Mouse (Mus musculus): ENCODE results near the gene Onecut3. TPM values are rescaled to one million over a fixed set of nuclear protein-coding genes. Genes with fewer than 3 reads are reported as not detected.

Gene Onecut3
- total RNA-seq, 2 experiments from 2014 or later, result not detected

DNA sequence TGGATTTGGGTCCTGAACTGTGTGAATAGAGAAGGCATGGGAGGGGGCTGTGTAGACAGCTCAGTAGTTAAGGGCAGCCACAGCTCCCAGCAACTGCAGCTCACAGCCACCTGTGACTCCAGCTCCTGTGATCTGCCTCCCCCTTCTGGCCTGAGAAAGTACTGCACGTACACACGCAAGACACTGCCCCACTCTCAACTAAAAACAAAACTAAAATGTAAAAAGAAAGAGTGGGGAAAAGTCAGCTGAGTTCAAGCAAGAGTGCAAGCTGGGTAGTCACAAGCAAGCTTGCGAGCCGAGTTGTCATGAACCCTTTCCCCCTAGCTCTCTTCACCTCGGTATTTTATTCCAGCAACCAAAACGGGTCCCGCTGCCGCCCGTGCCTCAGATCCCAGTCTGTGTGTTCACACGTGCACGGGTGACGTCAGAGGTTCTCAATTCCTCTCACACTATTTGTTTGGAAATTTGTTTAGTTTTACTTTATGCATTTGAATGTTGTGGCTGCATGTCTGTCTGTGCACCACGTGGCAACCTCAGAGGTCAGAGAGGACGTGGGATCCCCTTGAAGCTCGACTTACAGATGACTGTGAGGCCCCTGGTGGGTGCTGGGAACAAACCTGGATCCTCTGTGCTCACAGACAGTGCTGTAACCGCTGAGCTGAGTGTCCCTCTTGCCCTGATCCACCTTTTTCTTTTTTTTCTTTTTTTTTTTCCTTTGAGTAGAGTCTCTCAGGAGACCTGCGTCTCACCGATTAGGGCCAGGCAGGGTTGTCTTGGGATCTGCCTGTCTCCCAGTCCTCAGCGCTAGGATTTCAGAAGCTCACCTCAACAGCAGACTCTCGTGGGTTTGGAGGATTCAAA lies 15.0 kb downstream of the Onecut3 start:
- TF ChIP-seq CTCF (IDR thresholded peaks at IDR 0.05), result peak; percentile 97
- DNase-seq, result peak; percentile 82
- intact Hi-C loops (cut with DNase I), result loop anchor here (5.0 to 10.0 kb wide), 2 partner anchors 43 to 135 kb away; no protein-coding TSS in a partner anchor
- Histone ChIP-seq H3K27ac (peak overlapping the region; percentile 52), H3K4me3 (peak overlapping the region; percentile 75)

DNA sequence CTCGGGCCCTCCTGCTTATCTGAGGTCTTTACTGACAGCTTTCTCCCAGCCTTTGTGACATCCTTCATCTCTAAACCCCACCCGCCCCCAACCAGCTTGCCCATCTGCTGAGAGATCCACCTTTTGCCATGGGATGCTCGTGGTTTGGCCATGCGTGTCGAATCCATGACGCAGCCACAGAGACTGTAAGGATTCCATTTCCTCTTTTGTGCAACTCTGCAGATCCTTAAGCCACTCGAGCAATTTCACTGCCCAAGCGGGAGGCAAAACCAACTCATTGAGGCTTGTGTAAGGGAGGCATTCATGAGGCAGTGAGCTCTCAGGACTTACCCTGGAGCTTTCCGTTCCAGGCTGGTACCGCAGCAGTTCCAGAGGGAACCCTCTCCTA lies 15.6 kb downstream of the Onecut3 start:
- no peak for DNase-seq
- intact Hi-C loops (cut with DNase I), result loop anchor here (5.0 kb wide), 1 partner anchor 42 kb away; no protein-coding TSS in a partner anchor
- H3K27ac ChIP-seq, result no peak overlapping the region
- TF ChIP-seq CTCF (IDR thresholded peaks at IDR 0.05), result no peak
- H3K4me3 ChIP-seq, result no peak overlapping the region

DNA sequence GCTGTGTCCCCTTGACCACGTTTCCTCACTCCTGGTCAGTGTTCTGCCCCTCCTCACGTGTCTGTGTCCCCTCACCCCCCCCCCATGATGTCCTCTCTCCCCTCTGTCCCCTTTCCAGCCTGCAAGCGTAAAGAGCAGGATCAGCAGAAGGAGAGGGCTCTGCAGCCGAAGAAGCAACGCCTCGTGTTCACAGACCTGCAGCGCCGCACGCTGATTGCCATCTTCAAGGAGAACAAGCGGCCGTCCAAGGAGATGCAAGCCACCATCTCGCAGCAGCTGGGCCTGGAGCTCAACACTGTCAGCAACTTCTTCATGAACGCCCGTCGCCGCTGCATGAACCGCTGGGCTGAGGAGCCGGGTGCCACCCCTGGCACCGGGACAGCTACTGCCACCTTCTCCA lies 19.1 kb downstream of the Onecut3 start:
- intact Hi-C loops (cut with DNase I), result loop anchor here (5.0 kb wide), 1 partner anchor 39 kb away; no protein-coding TSS in a partner anchor
- DNase-seq, result no peak
- Histone ChIP-seq H3K27ac (no peak overlapping the region), H3K4me3 (no peak overlapping the region)
- TF ChIP-seq CTCF (IDR thresholded peaks at IDR 0.05), result no peak

DNA sequence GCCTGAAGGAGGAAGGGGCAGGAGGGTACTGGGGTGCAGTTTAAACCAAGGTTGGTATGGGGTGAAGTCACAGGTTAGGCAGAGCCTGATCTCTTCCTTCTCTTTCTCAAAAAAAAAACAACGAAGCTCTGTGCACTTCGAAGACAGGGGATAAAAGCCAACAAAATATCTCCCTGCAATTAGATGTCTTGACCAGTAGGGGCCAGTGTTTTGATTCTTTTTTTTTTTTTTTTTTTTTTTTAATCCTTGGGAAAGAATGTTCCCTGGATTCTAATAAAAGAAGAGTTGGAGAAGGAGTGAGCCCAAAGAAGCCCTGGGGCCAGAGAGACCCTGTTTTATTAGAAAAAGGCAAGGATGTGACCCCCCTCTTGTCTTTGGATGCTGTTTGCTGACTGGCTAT lies 24.7 kb downstream of the Onecut3 start:
- H3K27ac ChIP-seq, result no peak overlapping the region
- DNase-seq, result no peak
- TF ChIP-seq CTCF (IDR thresholded peaks at IDR 0.05), result peak; percentile 50
- intact Hi-C loops (cut with DNase I), result no loop called here
- no peak overlapping the region for H3K4me3 ChIP-seq

DNA sequence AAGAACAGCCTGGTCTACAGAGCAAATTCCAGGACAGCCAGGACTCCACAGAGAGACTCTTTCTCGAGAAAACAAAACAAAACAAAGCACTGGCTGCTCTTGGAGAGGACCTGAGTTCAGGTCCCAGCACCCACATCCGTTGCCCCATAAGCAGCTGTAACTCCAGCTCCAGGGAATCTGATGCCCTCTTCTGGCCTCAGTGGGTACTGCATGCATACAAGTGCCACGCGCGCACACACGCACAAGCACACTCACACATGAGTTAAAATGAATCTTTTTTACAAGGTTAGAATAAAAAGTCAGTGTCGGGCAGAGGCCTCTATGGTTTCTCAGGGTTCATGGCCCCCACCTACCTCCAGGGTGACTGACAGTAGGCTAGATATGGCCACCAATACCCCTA lies 28.7 kb downstream of the Onecut3 start:
- intact Hi-C loops (cut with DNase I), result no loop called here
- H3K27ac ChIP-seq, result no peak overlapping the region
- no peak for DNase-seq
- no peak overlapping the region for H3K4me3 ChIP-seq
- peak; percentile 44 for TF ChIP-seq CTCF (IDR thresholded peaks at IDR 0.05)

DNA sequence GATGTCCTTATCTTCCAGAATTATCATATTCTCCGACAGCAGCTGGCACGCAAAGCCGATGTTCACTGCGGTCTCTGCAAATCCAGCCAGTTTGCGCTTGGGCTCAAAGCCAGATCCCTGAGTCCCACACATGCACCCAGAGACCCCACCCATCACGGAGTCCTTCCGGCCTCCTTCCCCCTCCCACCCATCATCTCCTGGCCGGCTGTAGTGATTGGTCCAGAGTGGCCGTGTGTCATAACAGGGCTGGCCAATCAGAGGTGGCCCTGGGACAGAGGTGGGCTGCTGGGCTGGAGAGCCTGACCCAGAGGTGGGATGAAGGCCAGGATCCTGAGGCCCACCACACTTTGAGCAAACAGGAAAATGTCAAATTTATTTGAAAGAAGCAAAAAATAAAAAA lies 31.5 kb downstream of the Onecut3 start:
- TF ChIP-seq CTCF (IDR thresholded peaks at IDR 0.05), result no peak
- Histone ChIP-seq H3K4me3 (no peak overlapping the region), H3K27ac (no peak overlapping the region)
- DNase-seq, result no peak
- intact Hi-C loops (cut with DNase I), result no loop called here

DNA sequence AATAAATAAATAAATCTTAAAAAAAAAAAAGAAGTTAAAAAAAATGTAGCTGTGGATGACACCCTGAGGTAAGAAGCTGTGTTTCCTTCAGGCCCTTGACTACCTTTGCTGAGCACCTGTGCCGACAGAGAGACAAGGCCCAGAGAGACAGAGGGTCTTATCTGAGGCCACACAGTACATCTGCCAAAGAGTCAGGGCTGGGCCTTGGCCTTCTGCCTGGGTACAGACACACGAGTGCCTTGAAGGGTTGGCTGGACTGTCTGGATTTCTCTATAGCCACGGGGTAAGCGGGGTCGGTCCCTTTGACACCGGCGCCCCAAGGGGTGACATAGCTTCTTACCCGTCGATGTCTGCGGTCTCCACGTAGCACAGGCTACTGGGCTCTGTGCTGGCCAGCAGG lies 38.1 kb downstream of the Onecut3 start:
- intact Hi-C loops (cut with DNase I), result no loop called here
- H3K27ac ChIP-seq, result no peak overlapping the region
- no peak overlapping the region for H3K4me3 ChIP-seq
- no peak for DNase-seq
- TF ChIP-seq CTCF (IDR thresholded peaks at IDR 0.05), result no peak

DNA sequence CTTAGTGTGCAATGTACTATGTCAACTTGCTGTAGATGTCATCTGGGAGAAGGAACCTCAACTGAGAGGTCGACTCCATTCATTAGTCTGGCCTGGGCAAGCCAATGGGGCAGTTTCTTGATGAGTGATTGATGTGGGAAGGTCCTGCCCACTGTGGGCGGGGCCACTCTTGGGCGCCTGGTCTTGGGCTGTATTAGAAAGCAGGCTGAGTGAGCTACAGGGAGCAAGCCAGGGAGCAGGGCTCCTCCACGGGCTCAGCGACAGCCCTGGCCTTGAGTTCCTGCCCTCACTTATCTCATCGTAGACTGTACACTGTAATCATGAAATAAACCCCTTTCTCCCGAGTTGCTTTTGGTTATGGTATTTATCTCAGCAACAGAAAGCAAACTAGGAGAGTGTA lies 39.1 kb downstream of the Onecut3 start:
- intact Hi-C loops (cut with DNase I), result no loop called here
- DNase-seq, result no peak
- Histone ChIP-seq H3K27ac (no peak overlapping the region), H3K4me3 (no peak overlapping the region)
- no peak for TF ChIP-seq CTCF (IDR thresholded peaks at IDR 0.05)

DNA sequence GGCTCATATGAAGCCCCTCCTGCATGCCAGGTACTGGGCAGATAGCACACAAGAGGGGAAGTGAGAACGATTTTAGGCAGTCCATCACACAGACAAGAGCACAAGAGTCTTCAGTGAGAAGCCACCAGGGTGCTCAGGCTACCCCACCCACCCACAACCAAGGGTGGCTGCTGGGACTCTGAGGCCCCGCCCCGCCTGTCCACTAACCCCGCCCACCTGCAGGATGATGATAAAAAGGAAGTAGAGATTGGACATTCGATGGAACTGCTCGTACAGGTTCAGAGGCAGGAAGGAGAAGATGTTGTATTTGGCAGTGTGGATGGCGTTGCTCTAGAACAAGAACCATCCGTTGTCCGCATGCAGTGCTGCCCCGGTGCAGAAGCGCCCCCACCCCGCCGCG lies 40.4 kb downstream of the Onecut3 start:
- TF ChIP-seq CTCF (IDR thresholded peaks at IDR 0.05), result no peak
- intact Hi-C loops (cut with DNase I), result no loop called here
- no peak overlapping the region for H3K27ac ChIP-seq
- no peak for DNase-seq
- H3K4me3 ChIP-seq, result no peak overlapping the region

DNA sequence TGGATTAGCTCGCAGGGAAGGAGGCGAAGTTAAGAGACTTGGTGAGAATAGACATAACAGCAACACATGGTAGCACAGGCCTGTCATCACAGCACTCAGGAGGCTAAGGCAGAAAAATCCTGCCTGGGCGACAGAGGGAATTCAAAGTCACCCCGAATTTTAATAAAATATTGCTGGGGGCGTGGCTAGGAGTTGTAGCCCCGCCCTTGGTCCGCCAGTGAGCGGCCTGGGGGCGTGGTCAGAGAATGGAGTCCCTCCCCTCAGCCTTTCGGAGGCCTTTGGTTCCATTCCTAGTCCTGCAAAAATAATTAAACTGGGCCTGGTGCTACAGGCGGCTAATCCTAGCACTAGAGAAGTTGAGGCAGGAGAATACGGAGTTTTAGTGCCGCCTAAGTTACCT lies 41.1 kb downstream of the Onecut3 start:
- intact Hi-C loops (cut with DNase I), result no loop called here
- no peak for DNase-seq
- TF ChIP-seq CTCF (IDR thresholded peaks at IDR 0.05), result no peak
- H3K27ac ChIP-seq, result no peak overlapping the region
- H3K4me3 ChIP-seq, result no peak overlapping the region

DNA sequence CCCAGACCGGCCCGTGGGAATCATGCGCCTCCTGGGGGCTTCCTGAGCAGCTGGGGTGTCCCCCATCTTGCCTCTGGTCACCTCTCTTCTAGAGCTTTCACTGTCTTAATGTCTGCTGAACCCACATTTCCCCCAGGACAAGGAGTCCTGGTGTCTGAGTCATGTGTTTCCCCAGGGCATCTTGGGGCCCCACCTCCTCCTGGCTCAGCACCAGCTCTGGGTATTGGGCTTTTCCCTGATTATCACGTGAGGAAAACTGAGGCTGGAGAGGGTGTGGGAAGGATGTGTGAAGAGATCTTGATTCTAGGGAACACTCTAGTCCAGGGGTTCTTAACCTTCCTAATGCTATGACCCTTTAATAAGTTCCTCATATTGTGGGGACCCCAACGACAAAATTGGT lies 43.5 kb downstream of the Onecut3 start:
- TF ChIP-seq CTCF (IDR thresholded peaks at IDR 0.05), result no peak
- intact Hi-C loops (cut with DNase I), result no loop called here
- DNase-seq, result no peak
- no peak overlapping the region for H3K4me3 ChIP-seq
- H3K27ac ChIP-seq, result no peak overlapping the region

DNA sequence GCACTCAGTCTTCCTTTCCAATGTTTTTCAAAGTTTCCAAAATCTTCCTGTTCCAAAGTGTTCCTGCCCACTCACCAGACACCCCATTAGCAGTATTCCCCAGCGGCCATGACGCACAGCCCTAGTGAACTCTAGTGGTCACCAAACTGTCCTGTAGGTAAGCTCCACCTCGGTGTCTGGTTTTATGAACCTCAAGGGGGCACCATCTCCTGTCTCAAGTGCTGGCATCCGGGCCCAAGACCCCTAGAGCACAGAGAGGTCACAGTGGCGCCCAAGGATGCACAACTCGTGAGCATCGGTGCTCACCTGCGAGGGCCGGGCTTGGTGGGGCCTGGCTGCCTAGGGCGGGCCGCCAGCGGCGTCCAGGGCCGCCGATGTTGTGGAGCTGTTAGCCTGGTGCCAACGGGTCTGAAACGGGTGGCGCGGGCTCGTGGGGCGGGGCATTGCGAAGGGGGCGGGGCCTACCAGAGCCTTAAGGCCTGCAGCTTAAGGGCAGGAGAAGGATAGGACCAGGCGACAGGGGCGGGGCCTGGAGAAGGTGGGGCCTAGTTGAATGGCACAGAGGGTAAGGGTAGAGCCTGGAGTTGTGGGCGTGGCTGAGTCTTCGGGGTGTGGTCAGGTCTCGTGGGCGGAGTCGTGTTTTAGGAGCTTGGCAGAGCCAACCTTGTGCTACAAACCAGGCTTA lies 44.2 kb downstream of the Onecut3 start, which contains the start of gene Atp8b3:
Gene Atp8b3, minus strand, starts transcription at position 415 of the 685 bp plus-strand sequence.
- TF ChIP-seq CTCF (IDR thresholded peaks at IDR 0.05), result no peak
- peak; percentile 86 for DNase-seq
- Histone ChIP-seq H3K27ac (no peak within 1 kb of the TSS), H3K4me3 (peak within 1 kb of the TSS; percentile 46)
- intact Hi-C loops (cut with DNase I), result no loop called here

DNA sequence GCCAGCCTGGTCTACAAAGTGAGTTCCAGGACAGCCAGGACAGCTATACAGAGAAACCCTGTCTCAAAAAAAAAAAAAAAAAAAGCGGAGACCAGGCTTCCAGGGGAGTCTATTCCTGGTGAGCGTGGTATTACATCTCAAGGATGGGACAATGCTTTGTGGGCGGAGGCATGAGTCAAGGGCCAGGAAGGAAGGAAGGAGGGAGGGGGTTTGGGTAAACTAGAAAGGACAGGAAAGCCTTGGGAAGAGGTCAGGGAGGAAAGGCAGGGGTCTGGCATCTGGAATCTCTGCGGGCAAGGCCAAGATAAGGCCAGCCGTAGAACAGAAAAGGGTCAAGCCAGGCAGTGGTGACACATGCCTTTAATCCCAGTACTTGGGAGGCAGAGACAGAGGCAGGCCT lies 44.9 kb downstream of the Onecut3 start:
- H3K27ac ChIP-seq, result no peak overlapping the region
- TF ChIP-seq CTCF (IDR thresholded peaks at IDR 0.05), result no peak
- intact Hi-C loops (cut with DNase I), result no loop called here
- DNase-seq, result no peak
- no peak overlapping the region for H3K4me3 ChIP-seq

Data from gastrocnemius, adult 2 months (tissue).